8 mouse cellular contexts compared by ENCODE assay signal in genomic region chr11:100761547-100762045, GRCm38 (mm10). TPM values are rescaled to one million over a fixed set of nuclear protein-coding genes. Genes with fewer than 3 reads are reported as not detected.
DNase-seq lines count a peak whose midpoint lies in the region; ATAC-seq lines count a peak whose summit lies in the region.

No protein-coding gene starts in this region.

- DNase-seq in adrenal gland, adult 8-10 months, result peak; percentile 82
- peak; percentile 92 for DNase-seq in embryo, embryonic 9.5 days (ENCODE audit: extremely low spot score)
- peak; percentile 78 to 85 for DNase-seq in gastrocnemius, postnatal 4 days (ENCODE audit: low spot score in 2 of 2)
- peak; percentile 90 to 93 for DNase-seq in left cerebral cortex, postnatal 36 days (ENCODE audit: low spot score in 2 of 2)
- DNase-seq in midbrain, embryonic 10.5 days (ENCODE audit: low spot score), result peak; percentile 93
- DNase-seq in right cerebral cortex, postnatal 4 days, result peak; percentile 89
- peak; percentile 72 for DNase-seq in yolk sac, embryonic 10.5 days (ENCODE audit: low spot score)

- no peak overlapping the region for H3K27ac ChIP-seq in intestine, embryonic 16.5 days (ENCODE audit: low read length)
- peak overlapping the region; percentile 69 for H3K27ac ChIP-seq in midbrain, embryonic 10.5 days (replicated peaks)

- H3K27me3 ChIP-seq in intestine, embryonic 16.5 days (replicated peaks; ENCODE audit: control insufficient read depth, insufficient read depth, low read length), result peaks cover 30% of the 10 kb centered on the region
- H3K27me3 ChIP-seq in midbrain, embryonic 10.5 days (ENCODE audit: low read depth, poor library complexity, severe bottlenecking), result peaks cover 62% of the 10 kb centered on the region

- ATAC-seq in intestine, embryonic 16.5 days, result peak; percentile 60

- no peaks in the 10 kb centered on the region for H3K9me3 ChIP-seq in intestine, embryonic 16.5 days (ENCODE audit: control insufficient read depth, low read length)
- no peaks in the 10 kb centered on the region for H3K9me3 ChIP-seq in midbrain, embryonic 10.5 days (replicated peaks)

- under 1% methylated on average over 27 of the region's 27 CpGs for WGBS in intestine, embryonic 16.5 days
- under 1% methylated on average over 27 of the region's 27 CpGs for WGBS in midbrain, embryonic 10.5 days

- peaks cover 10% of the 10 kb centered on the region for H3K4me1 ChIP-seq in intestine, embryonic 16.5 days (ENCODE audit: control insufficient read depth, insufficient read depth, low read length)
- peaks cover 32% of the 10 kb centered on the region for H3K4me1 ChIP-seq in midbrain, embryonic 10.5 days

- H3K36me3 ChIP-seq in intestine, embryonic 16.5 days (ENCODE audit: control insufficient read depth, insufficient read depth, low read length), result no peaks in the 10 kb centered on the region
- no peaks in the 10 kb centered on the region for H3K36me3 ChIP-seq in midbrain, embryonic 10.5 days

- H3K9ac ChIP-seq in intestine, embryonic 16.5 days (ENCODE audit: low read depth, low read length), result peak overlapping the region; percentile 61; the same call in 1 of the 2 replicates

- H3K4me2 ChIP-seq in intestine, embryonic 16.5 days (ENCODE audit: low read depth, low read length), result peak overlapping the region; percentile 86

- H3K4me3 ChIP-seq in intestine, embryonic 16.5 days (ENCODE audit: low read length), result peak overlapping the region; percentile 53
- H3K4me3 ChIP-seq in midbrain, embryonic 10.5 days, result peak overlapping the region; percentile 59

- intact Hi-C loops in left cerebral cortex, postnatal 36 days (cut with DNase I), result loop anchor here (2.0 to 5.0 kb wide), 3 partner anchors 47 to 196 kb away; partner anchors contain the start of gene Cnp

RNA-seq across cellular contexts. Expression of gene Hcrt, which starts 1.1 kb away (rescaled TPM):
- total RNA-seq in adrenal gland, adult 8-10 months (2022), result not detected
- total RNA-seq in gastrocnemius, postnatal 4 days (2021), result not detected
- not detected in 2 replicates for polyA plus RNA-seq in intestine, embryonic 16.5 days (2015; fragmentation: Nextera tagmentation; extraction: Ambion mirVana)
- total RNA-seq in left cerebral cortex, postnatal 36 days (2021), result under 1 TPM; 0.59 to 0.77 TPM
- 0.26 TPM in 1 of 2 replicates, not detected in the other for polyA plus RNA-seq in midbrain, embryonic 10.5 days (2016; fragmentation: Nextera tagmentation; extraction: Ambion mirVana)

RNA-seq across cellular contexts. Expression of gene Kcnh4, which starts 1.9 kb away (rescaled TPM):
- under 1 TPM; 0.15 to 0.31 (median 0.23) TPM for total RNA-seq in adrenal gland, adult 8-10 months (2022)
- total RNA-seq in gastrocnemius, postnatal 4 days (2021), result under 1 TPM in 1 of 2 experiments, not detected in 1; 0.10 TPM
- 0.12 and 0.15 TPM in 2 replicates for polyA plus RNA-seq in intestine, embryonic 16.5 days (2015; fragmentation: Nextera tagmentation; extraction: Ambion mirVana)
- total RNA-seq in left cerebral cortex, postnatal 36 days (2021), result 10 to 100 TPM; 12.6 to 19.1 TPM
- 1.1 and 2.6 TPM in 2 replicates for polyA plus RNA-seq in midbrain, embryonic 10.5 days (2016; fragmentation: Nextera tagmentation; extraction: Ambion mirVana)

RNA-seq across cellular contexts. Expression of gene Ghdc, which starts 9.2 kb away (rescaled TPM):
- 10 to 100 TPM; 23.1 to 26.4 (median 24.7) TPM for total RNA-seq in adrenal gland, adult 8-10 months (2022)
- 1 to 10 TPM; 9.0 to 9.5 TPM for total RNA-seq in gastrocnemius, postnatal 4 days (2021)
- 6.5 and 6.7 TPM in 2 replicates for polyA plus RNA-seq in intestine, embryonic 16.5 days (2015; fragmentation: Nextera tagmentation; extraction: Ambion mirVana)
- 1 to 10 TPM; 6.6 to 8.0 TPM for total RNA-seq in left cerebral cortex, postnatal 36 days (2021)
- 3.9 and 4.4 TPM in 2 replicates for polyA plus RNA-seq in midbrain, embryonic 10.5 days (2016; fragmentation: Nextera tagmentation; extraction: Ambion mirVana)

RNA-seq across cellular contexts. Expression of gene Rab5c, which starts 23.6 kb away (rescaled TPM):
- total RNA-seq in adrenal gland, adult 8-10 months (2022), result 100 to 1,000 TPM; 183 to 210 (median 190) TPM
- 10 to 100 TPM; 76.7 to 79.7 TPM for total RNA-seq in gastrocnemius, postnatal 4 days (2021)
- polyA plus RNA-seq in intestine, embryonic 16.5 days (2015; fragmentation: Nextera tagmentation; extraction: Ambion mirVana), result 41.1 and 41.6 TPM in 2 replicates
- 100 to 1,000 TPM; 138 to 156 TPM for total RNA-seq in left cerebral cortex, postnatal 36 days (2021)
- polyA plus RNA-seq in midbrain, embryonic 10.5 days (2016; fragmentation: Nextera tagmentation; extraction: Ambion mirVana), result 14.8 and 15.4 TPM in 2 replicates

RNA-seq across cellular contexts. Expression of gene Hspb9, which starts 47.9 kb away (rescaled TPM):
- total RNA-seq in adrenal gland, adult 8-10 months (2022), result under 1 TPM in 1 of 4 experiments, not detected in 3; 0.59 TPM
- total RNA-seq in gastrocnemius, postnatal 4 days (2021), result not detected
- polyA plus RNA-seq in intestine, embryonic 16.5 days (2015; fragmentation: Nextera tagmentation; extraction: Ambion mirVana), result 0.29 TPM in 1 of 2 replicates, not detected in the other
- not detected for total RNA-seq in left cerebral cortex, postnatal 36 days (2021)
- polyA plus RNA-seq in midbrain, embryonic 10.5 days (2016; fragmentation: Nextera tagmentation; extraction: Ambion mirVana), result 0.26 and 0.29 TPM in 2 replicates

Comparison
In these comparisons a context has a peak if more than half of its experiments do, and no peak if none do; other contexts are left out.
1. RNA of gene Kcnh4, which starts 1.9 kb away (total RNA-seq): 12.6 to 19.1 TPM in left cerebral cortex, postnatal 36 days; 0.15 to 0.31 TPM in adrenal gland, adult 8-10 months and 0.10 TPM in gastrocnemius, postnatal 4 days; every median in the first group is over 10 times any median in the second.
2. Peak in every context shown above with its lines, with median percentiles within 50 percentile points of each other: DNase-seq.